Mouse (Mus musculus): Measurements from ENCODE around the gene Ccdc12.
A peak's percentile ranks its signal among the peaks of the same experiment; 100 is the strongest.

DNA sequence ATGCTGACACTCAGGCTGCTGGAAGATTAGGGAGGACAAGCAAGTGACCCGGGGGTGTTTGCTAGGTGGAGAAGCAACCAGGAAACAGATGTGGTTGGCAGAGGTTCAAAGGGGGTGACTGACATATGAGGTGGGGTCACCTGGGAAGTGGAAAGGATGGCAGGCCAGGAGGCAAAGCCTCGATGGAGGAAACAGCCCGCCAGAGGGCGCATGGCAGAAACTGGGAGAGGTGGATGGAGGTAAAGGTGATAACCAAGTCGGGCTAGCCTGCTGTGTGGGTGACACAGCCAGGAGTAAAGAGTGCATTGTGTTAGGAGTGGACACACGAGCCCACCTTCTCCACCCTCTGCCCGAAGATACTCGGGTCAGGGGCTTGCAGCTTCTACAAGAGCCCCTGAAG lies 73.5 kb downstream of the Ccdc12 start:
- TF ChIP-seq RAD21 (IDR thresholded peaks at IDR 0.05; ENCODE audit: low read depth, low read length) (peak; percentile 36), CTCF (conservative IDR thresholded peaks at IDR 0.05 in 1 of 2, IDR thresholded peaks at IDR 0.05 in 1 of 2; ENCODE audit: low read depth in 2 of 2, low read length in 2 of 2) (peak; percentile 55 to 78), ZMIZ1 (IDR thresholded peaks at IDR 0.05; ENCODE audit: low read depth, low read length) (no peak)

Measured in CH12.LX (cell line).